Mouse (Mus musculus) stomach, postnatal 0 days (tissue): ENCODE results near the gene Psmc5. TPM values are rescaled to one million over a fixed set of nuclear protein-coding genes. Genes with fewer than 3 reads are reported as not detected.

ENCODE experiments used
- ATAC-seq: fragments of 200-750 bp; cut with Nextera tagmentation; 2 replicates; pipeline ENCODE4 v1.8.0; 2017; ENCODE audit not compliant: low FRiP score, low TSS enrichment
- DNase-seq: peaks from one replicate; pipeline ENCODE4 v3.0.0-alpha.2; 2016; ENCODE audit warnings: low spot score
- H3K27ac ChIP-seq: fragments of 300-500 bp; sonication (generic); replicated peaks from 2 replicates; pipeline ENCODE4 v1.5.1; 2014; ENCODE audit warnings: mild to moderate bottlenecking, control low read depth
- H3K27me3 ChIP-seq: fragments of 300-500 bp; sonication (generic); 2 replicates; pipeline ENCODE4 v1.6.1; 2014; ENCODE audit warnings: low read length; ENCODE audit not compliant: control insufficient read depth, insufficient read depth
- H3K36me3 ChIP-seq: fragments of 300-500 bp; sonication (generic); 2 replicates; pipeline ENCODE4 v1.6.1; 2014; ENCODE audit warnings: low read length, mixed read lengths; ENCODE audit not compliant: control insufficient read depth, insufficient read depth
- H3K4me1 ChIP-seq: fragments of 300-500 bp; sonication (generic); replicated peaks from 2 replicates; pipeline ENCODE4 v1.6.1; 2014; ENCODE audit warnings: antibody characterized with exemption; ENCODE audit not compliant: control insufficient read depth, insufficient read depth
- H3K4me2 ChIP-seq: fragments of 300-500 bp; sonication (generic); replicated peaks from 2 replicates; pipeline ENCODE4 v1.6.1; 2014; ENCODE audit warnings: low read depth, mild to moderate bottlenecking, control low read depth, moderate library complexity
- H3K4me3 ChIP-seq: fragments of 300-500 bp; sonication (generic); 2 replicates; pipeline ENCODE4 v1.5.1; 2014; ENCODE audit warnings: low read depth, low read length, control low read depth
- H3K9ac ChIP-seq: fragments of 300-500 bp; sonication (generic); 2 replicates; pipeline ENCODE4 v1.6.1; 2014; ENCODE audit warnings: mild to moderate bottlenecking, low read length, control low read depth, mixed read lengths
- H3K9me3 ChIP-seq: fragments of 300-500 bp; sonication (generic); 2 replicates; pipeline ENCODE4 v1.6.1; 2016; ENCODE audit warnings: low read length; ENCODE audit not compliant: control insufficient read depth
- CTCF ChIP-seq: IDR thresholded peaks from 2 replicates; pipeline ENCODE4 v1.5.1; 2016; ENCODE audit warnings: antibody characterized with exemption, low read depth, mild to moderate bottlenecking, moderate library complexity
- EP300 ChIP-seq: optimal IDR thresholded peaks from 2 replicates; pipeline ENCODE3; 2016; ENCODE audit warnings: antibody characterized with exemption
- WGBS: fragments of 180-500 bp; shearing (Covaris S2); extraction: QIAGEN DNeasy Blood & Tissue Kit; methylation state at CpG from one replicate; pipeline ENCODE4 v1.1.7; 2014; 5-methylcytosine and 5-hydroxymethylcytosine counted together
- polyA plus RNA-seq: library from polyadenylated mRNA; unstranded; fragments of >200 nt; fragmentation: Nextera tagmentation; extraction: Ambion mirVana; gene quantifications from 2 replicates; pipeline ENCODE4 v1.2.1, GENCODE M21; 2015

The Psmc5 gene
- polyA plus RNA-seq, 1 experiment from 2014 or later, result 202 TPM

GRCm38 (mm10) chr11:106266431-106266830 lies 10.5 kb downstream of the Psmc5 start:
- H3K9ac ChIP-seq, result no peak overlapping the region
- no peaks in the 10 kb centered on the region for H3K27me3 ChIP-seq
- H3K9me3 ChIP-seq, result no peaks in the 10 kb centered on the region
- peak overlapping the region; percentile 92; the same call in 1 of the 2 replicates for H3K27ac ChIP-seq
- TF ChIP-seq EP300 (no peak), CTCF (no peak)
- 93% methylated on average over 10 of the region's 10 CpGs for WGBS
- peaks cover 19% of the 10 kb centered on the region for H3K4me1 ChIP-seq
- H3K4me3 ChIP-seq, result no peak overlapping the region
- ATAC-seq (no peak), DNase-seq (no peak)
- H3K36me3 ChIP-seq, result peaks cover 43% of the 10 kb centered on the region
- H3K4me2 ChIP-seq, result no peak overlapping the region

GRCm38 (mm10) chr11:106267311-106267852 lies 11.4 kb downstream of the Psmc5 start:
- Histone ChIP-seq H3K27ac (peak overlapping the region; percentile 92), H3K36me3 (peaks cover 37% of the 10 kb centered on the region), H3K27me3 (no peaks in the 10 kb centered on the region), H3K4me2 (peak overlapping the region; percentile 46), H3K9ac (peak overlapping the region; percentile 50; the same call in 1 of the 2 replicates), H3K4me3 (peak overlapping the region; percentile 21), H3K4me1 (peaks cover 19% of the 10 kb centered on the region), H3K9me3 (no peaks in the 10 kb centered on the region)
- 45% methylated on average over 15 of the region's 15 CpGs for WGBS
- peak; percentile 62 for ATAC-seq
- TF ChIP-seq CTCF (no peak), EP300 (no peak)
- peak; percentile 88 for DNase-seq

DNA sequence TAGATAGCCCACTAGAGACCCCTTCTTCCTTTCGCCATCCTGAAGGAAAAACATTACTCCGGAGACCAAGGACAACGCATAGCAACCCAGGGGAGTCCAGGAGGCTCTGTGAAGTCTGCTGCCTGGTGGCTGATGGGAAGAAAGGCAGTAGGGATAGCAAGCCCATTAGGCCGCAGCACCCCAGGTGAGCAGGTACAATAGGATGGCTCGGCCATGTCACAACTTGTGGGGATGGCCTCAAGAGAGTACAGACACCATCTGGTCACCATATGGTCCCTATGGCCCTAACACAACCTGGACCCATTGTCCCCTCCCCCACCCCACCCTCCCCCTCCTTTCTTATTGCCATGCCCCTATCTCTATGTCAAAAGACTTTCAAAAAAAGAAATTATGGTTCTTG lies 11.9 kb downstream of the Psmc5 start:
- ATAC-seq (no peak), DNase-seq (no peak)
- no peak for TF ChIP-seq EP300
- 0 out of 2 replicates have a peak, but pooled peaks have one; percentile 18 for TF ChIP-seq CTCF
- peak overlapping the region; percentile 12; the same call in 1 of the 2 replicates for H3K4me3 ChIP-seq
- peak overlapping the region; percentile 46 for H3K4me2 ChIP-seq
- no peaks in the 10 kb centered on the region for H3K9me3 ChIP-seq
- H3K4me1 ChIP-seq, result peaks cover 19% of the 10 kb centered on the region
- H3K27ac ChIP-seq, result peak overlapping the region; percentile 92
- H3K36me3 ChIP-seq, result peaks cover 32% of the 10 kb centered on the region
- H3K27me3 ChIP-seq, result no peaks in the 10 kb centered on the region
- H3K9ac ChIP-seq, result peak overlapping the region; percentile 50
- 44% methylated on average over 5 of the region's 5 CpGs for WGBS

- Histone ChIP-seq H3K4me3 (peak overlapping the region; percentile 12), H3K4me2 (peak overlapping the region; percentile 46), H3K9me3 (no peaks in the 10 kb centered on the region), H3K27ac (peak overlapping the region; percentile 92), H3K36me3 (peaks cover 29% of the 10 kb centered on the region), H3K9ac (peak overlapping the region; percentile 50), H3K4me1 (peaks cover 19% of the 10 kb centered on the region), H3K27me3 (no peaks in the 10 kb centered on the region)
- TF ChIP-seq CTCF (no peak), EP300 (no peak)
- WGBS, result 20% methylated on average over 8 of the region's 8 CpGs
- ATAC-seq (0 out of 2 replicates have a peak, but pooled peaks have one; percentile 3), DNase-seq (peak; percentile 77)
Measured at GRCm38 (mm10) chr11:106268326-106269059, 12.5 kb downstream of the Psmc5 start.

DNA sequence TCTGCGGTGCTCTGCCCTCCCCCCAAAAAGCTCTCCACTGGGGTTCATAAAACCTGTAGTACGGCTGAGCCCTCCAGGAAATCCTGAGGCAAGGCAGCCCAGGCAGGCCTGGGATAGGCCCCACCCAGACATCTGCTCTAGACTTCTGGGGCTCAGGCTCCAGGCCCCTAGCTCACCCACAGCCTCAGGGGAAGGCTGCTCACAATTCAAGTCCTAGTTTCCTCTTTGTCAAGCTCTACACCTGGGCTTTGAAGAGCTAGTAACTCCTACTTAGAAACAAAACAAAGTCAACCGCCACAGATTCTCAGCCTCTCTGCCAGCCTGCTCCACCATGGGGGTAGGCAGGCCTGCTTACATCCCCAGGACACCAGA lies 13.1 kb downstream of the Psmc5 start:
- peaks cover 19% of the 10 kb centered on the region for H3K4me1 ChIP-seq
- peak overlapping the region; percentile 8; the same call in 1 of the 2 replicates for H3K4me3 ChIP-seq
- H3K9me3 ChIP-seq, result no peaks in the 10 kb centered on the region
- peak; percentile 40 for DNase-seq
- peak overlapping the region; percentile 92 for H3K27ac ChIP-seq
- H3K27me3 ChIP-seq, result no peaks in the 10 kb centered on the region
- H3K9ac ChIP-seq, result peak overlapping the region; percentile 50
- no peak for ATAC-seq
- no peak for TF ChIP-seq EP300
- TF ChIP-seq CTCF, result no peak
- H3K4me2 ChIP-seq, result peak overlapping the region; percentile 46
- peaks cover 24% of the 10 kb centered on the region for H3K36me3 ChIP-seq
- WGBS, result 14% methylated on average over 3 of the region's 3 CpGs
